Mouse (Mus musculus) liver (tissue): ENCODE measurements at regions not wholly inside any gene's neighbourhood (a gene's known extent, or its start where the extent isn't known, plus 50 kb on each side); places are given as distances from the start of the nearest gene placed in this dataset.

Experiments used
- DNase-seq: peaks from one replicate; pipeline ENCODE4 v3.0.0-alpha.2; 2020; ENCODE audit warnings: mixed read lengths

DNA sequence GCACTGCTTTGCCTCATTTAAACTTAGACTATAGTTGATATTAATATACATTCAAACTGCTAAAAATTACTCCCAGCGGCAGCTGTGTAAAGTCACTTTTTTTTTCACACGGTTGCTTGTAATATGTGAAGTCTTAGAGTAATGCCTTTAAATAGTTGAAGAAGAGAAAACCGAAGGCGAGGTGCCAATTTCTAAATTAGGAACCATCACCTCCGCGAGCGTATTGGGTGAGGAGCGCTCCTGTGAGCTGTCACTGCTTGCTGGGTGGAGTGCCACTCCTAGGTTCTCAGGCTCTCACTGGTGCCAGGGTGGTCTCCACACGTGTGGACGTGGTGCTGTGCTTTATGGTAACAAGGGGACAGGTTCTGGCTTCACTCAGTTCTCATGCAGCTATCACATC is 82.8 kb upstream of the Nectin3 start:
- DNase-seq, result no peak

DNA sequence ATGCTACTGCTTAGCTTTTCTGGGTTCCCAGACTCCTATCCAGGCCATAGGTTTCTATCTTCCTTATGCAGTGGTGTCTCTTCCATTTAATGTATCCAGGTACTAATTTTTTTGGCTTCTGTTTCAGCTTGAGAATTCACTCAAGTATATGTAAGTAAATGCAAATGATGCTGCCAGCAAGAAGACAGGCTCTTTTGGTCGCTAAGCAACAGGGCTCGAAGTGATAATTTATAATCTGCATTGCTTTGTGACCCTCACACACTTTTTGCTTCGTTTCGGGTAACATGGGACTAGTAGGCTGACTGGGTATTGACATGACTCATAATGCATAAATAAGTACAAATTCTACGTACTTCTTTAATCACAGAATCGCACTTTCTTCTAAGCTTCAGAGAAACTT is 75.9 kb upstream of the Nectin3 start:
- DNase-seq, result no peak

DNA sequence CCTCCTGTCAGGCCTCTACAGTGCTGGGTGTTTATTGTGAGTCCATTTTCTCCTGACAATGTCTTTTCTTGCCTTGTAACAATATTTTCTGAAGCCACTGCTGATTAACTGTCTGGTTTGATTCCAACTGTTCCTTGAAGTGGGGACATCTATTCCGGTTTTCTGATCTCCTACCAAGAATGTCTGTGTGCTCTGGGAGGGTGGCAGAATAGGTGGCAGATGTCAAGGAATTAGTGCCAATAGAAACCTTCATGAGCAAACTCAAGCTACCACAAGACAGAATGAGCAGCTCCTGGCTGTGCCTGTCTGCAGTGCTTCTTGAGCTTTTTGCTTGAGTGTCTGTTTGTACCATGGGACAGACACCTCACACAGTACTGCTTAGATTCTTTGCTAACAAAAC is 69.1 kb upstream of the Nectin3 start:
- no peak for DNase-seq

DNA sequence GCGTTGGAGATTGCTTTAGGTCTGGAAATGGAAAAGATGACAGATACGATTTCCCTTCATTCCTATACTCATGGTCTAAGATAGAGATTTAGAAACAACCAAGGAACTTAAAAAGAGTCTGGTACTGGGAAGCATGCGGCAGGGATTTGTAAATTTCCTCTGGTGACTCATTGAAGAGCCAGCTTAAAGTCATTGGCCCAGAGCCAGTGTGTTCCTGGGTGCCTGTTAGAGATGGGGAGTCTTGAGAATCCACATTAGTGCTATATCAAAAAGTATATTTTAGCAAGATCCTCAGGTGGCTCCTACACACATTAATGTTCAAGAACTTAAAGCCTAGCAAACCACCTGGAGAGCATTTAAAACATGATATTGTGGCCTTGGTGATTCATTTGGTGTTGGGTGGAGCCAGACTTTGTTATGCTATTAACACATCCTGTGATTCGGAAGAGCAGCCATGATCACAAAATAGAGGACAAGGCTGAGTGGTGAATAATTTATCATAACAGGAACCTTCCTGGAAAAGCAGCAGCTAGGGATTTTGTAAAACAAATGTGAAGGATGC is 67.8 kb upstream of the Nectin3 start:
- no peak for DNase-seq

DNA sequence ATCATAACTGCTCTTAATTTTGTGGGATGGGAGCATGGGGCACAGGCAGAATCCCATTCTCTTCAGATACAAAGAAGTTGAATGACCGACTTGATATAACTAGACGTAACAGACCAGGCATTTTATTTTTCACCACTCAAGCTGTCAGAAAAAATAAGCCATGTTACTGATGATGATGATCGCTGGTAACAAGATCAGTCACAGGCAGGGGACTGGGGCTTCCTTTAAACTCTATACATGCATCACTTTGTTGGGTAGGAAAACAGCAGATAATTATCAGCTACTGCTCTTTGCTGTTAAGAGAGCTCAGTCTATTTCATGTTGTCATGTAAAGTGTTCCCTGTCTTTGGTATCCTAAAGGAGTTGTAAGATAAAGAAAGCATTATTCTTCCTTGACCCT is 59.0 kb upstream of the Nectin3 start:
- no peak for DNase-seq

DNA sequence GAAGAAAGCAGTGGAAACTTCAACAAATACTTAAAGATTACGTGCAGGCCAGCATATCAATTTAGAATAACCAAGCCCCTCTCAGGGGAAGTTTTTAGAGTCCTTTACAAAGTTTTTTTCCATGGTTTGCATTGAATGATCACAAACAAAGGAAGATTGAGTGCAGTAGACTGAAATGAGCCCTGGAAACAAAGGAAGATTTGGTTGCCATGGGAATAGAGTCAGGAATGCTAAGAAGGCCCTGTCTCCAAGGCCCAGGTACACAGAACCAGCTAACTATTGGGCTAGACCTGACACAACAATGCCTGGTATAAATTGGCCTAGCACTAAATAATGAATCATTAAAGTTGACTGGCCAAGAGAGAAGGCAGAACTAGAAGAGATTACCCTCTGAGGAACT is 49.9 kb upstream of the Nectin3 start:
- no peak for DNase-seq
